Mouse (Mus musculus) left cerebral cortex, postnatal 10 days (tissue): ENCODE measurements at regions not wholly inside any gene's neighbourhood (a gene's known extent, or its start where the extent isn't known, plus 50 kb on each side); places are given as distances from the start of the nearest gene placed in this dataset.
A peak's percentile ranks its signal among the peaks of the same experiment; 100 is the strongest.

Experiments used
- DNase-seq, 2 experiments: peaks; one replicate each; pipeline ENCODE4 v3.0.0; 2021 to 2022; ENCODE audit warnings: low spot score in 2 of 2, mixed read lengths in 1 of 2; ENCODE audit errors: extremely low spot score in 1 of 2
- intact Hi-C: fragments of 180-260 bp; cut with DNase I; formaldehyde crosslinking; loops from one replicate; pipeline ENCODE4 v1.15.1; 2025

- DNase-seq: peak; percentile 56 to 78
- intact Hi-C loops: no loop called here
Measured at GRCm38 (mm10) chr14:114790946-114791830, 300.8 kb upstream of the Gpc5 start.

GRCm38 (mm10) chr14:114791831-114792224 is 300.2 kb upstream of the Gpc5 start:
- intact Hi-C loops: no loop called here

GRCm38 (mm10) chr14:114804643-114805042 is 287.4 kb upstream of the Gpc5 start:
- no peak for DNase-seq
- intact Hi-C loops: no loop called here

More at GRCm38 (mm10) chr14:114791831-114792224, 300.2 kb upstream of the Gpc5 start:
- DNase-seq: no peak

DNA sequence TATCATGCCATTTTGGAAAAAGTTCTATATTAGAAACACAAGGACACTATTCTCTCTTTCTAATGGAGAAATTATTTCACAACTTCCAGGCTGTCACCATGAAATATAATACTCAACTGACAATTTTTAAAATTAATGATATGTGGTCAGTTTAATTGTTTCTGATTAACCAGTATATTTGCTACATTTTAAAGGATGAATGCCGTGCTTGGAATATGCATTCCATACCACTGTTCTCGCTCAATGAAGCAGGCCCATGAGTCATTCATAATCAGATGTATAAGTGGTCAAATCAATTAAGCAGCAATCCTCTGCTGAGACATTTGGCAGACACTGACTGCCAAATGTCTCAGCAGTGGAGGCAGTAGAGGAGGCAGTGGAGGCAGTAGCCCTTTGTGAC is 283.4 kb upstream of the Gpc5 start:
- DNase-seq: no peak
- intact Hi-C loops: no loop called here

- DNase-seq: no peak
Measured at GRCm38 (mm10) chr14:114820677-114821076, 271.3 kb upstream of the Gpc5 start.

DNA sequence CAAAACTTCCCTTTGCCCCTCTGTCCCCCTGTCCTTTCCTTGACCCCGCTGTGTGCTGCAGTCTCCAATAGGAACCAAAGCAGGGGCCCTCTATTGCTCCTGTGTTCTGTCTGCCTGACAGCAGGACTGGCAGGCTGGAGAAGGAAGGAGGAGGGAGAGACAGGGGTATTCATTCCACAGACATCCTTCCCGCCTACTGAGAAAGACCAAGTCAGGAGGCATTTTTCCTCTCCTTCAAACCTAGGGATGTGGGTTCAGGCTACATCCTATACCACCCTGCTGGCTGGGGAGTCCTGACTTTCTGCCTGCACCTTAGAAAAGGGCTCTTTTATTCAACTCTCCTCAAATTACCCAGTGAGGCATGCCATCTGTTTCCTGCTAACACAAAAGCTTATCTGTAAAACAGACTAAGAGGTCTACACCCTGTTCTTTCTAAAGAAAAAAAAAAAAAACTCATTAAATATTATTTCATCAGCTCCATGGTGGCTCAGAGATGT is 270.9 kb upstream of the Gpc5 start:
- intact Hi-C loops: no loop called here
- DNase-seq: no peak

More at GRCm38 (mm10) chr14:114820677-114821076, 271.3 kb upstream of the Gpc5 start:
- intact Hi-C loops: no loop called here

DNA sequence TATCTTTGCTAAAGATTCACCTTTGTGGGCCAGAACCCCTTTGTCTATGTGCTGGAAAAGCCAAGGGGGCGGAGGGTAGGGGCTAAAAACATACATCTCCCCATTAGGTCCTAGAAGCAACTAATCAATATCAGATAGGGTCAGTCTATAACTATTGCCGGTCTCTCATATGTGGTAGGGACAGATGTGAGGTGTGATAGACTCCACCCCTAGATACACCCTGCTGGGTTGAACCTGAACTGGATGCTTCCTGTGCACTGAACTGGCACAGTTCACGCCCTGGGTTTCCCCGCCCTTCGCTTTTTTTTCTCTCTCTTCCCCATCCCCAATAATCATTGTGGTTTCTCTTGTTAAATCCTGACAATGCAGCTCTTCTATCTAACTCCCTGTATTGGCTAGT is 270.3 kb upstream of the Gpc5 start:
- no peak for DNase-seq
- intact Hi-C loops: no loop called here

- DNase-seq: no peak
- intact Hi-C loops: no loop called here
Measured at GRCm38 (mm10) chr14:114826662-114827321, 265.2 kb upstream of the Gpc5 start.

DNA sequence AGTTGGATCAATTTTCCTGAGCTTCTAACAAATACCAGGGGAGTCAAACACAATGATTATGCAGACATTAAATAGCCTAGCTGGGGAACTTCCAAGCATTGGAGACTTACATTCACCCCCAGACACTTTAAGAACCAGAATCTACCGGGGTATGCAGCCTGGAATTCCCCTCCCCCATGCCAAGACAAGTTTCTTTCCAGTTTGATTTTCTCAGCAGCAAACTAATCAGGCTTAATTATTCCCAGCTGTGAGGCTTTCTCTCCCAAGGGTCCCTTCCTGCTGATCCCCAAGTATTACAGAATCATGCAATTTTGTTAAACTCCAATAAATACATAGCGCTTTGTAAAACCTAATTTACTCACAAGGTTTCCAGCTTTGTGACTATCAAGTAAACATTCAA is 262.7 kb upstream of the Gpc5 start:
- DNase-seq: no peak
- intact Hi-C loops: no loop called here

- peak in 1 of 2 experiments; percentile 22 for DNase-seq
- intact Hi-C loops: no loop called here
Measured at GRCm38 (mm10) chr14:114832987-114833386, 259.0 kb upstream of the Gpc5 start.

DNA sequence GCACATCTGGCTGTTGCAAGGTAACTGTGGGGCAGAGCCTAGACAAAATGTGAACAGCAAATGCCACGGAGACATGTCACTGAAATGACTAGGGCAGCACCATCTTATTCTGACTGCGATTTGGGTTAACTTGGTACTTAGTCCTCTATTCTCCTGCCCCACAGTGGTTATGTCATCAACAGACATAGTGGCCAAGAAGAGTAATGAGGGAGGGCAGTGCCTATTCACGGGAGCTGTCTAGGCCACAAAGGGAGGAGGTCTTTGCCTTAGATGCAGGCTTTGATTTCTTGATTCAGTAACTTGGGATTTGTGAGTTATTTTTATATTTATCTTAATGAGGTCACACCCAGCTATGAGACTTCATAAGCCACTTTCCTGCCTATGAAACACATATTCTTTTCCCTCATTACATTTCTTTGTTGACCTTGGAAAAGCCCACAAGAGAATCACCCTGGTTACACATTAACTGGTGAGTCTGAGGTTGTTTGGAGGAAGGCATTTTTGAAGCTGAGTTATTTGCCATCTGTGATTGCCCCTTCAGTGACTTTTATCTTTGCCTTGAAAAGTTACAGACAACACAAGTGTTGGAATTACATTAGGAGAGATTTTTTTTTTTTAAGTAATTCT is 255.2 kb upstream of the Gpc5 start:
- no peak for DNase-seq
- intact Hi-C loops: no loop called here

GRCm38 (mm10) chr14:114837652-114838276 is 254.3 kb upstream of the Gpc5 start:
- no peak for DNase-seq
- intact Hi-C loops: no loop called here

DNA sequence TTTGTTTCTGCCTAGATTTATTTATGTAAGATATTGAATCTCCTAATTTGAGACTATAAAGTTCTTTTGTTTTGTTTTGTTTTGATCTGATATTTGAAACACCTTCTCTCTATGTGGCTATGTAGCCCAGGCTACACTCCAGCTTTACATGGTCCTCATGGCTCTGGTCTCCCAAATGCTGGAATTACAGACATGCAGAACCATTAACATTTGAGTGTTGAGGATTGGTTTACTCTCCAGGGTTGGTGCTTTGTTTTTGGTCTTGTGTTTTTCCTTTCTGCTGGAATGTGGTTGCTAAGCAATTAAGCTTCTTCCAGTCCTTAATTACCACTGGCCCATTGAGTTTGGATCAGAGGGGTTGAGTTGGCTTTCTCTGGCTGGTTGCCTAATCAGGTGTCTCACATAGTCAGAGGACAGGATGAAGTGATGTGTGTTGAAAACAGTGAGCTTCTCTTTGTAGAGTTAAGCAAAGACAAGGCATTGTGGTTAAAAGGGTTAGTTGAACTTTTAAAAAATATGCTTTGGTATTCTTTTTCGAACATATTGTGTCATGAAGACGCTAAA is 252.6 kb upstream of the Gpc5 start:
- intact Hi-C loops: no loop called here
- no peak for DNase-seq

DNA sequence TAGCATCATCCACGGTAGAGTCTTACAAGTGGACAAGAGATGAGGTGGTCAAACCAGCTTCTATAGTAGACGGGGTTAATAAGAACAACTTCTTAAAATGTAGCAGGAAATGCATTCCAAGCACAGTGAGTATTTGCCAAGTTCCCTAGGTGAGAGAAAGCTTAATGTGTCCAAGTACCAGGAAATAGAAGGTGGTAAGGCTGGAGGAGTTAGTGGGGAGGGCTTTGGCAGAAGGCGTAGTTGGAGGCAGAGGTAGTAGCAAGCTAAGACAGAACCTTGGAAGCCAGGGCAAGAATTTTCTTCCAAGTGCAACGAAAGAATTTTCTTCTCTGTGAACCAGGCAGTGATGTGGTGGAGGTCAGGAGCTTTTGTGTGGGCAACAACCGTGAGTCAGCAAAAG is 251.2 kb upstream of the Gpc5 start:
- intact Hi-C loops: no loop called here
- DNase-seq: no peak

- no peak for DNase-seq
- intact Hi-C loops: no loop called here
Measured at GRCm38 (mm10) chr14:114841552-114841951, 250.5 kb upstream of the Gpc5 start.

DNA sequence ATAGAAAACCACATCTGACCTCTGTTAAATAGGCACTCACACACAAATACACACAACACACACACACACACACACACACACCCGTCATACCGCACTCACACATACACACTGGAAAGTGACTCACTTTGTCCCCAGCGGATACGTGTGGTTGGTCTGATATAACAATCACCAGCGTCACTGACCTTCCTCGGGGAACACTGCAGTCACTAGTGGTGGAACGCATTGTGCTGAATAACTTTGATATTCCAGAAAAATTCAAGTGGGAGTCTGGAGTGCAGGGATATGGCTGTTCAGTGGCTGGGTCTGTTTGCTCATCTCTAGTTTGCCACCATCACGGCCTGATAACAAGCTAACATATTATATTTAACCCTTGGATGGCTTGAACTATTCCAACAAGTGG is 249.7 kb upstream of the Gpc5 start:
- no peak for DNase-seq
- intact Hi-C loops: no loop called here

DNA sequence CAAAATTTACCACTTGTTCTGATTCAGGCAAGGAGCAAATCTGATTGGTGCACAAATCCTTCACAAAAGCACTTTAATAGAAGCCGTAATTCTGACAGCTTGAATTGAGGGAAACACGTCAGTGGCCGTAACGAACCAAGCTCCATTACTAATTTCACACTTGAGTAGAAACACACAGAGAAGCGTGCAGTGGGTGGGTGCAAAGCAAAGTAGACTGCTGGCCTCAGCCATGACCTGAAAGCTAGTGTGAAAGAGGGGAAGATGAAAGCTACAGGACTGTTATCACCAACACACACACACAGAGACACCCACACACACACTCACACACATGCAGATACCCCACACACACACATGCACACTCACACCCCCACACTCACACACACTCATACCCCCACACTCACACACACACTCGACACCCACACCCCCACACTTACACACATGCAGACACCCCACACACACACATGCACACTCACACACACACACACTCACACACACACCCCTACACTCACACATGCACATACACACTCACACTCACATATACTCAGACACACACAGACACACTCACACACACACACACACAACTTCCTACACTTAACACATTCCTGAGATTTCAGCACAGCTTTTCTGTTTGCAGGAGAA is 248.8 kb upstream of the Gpc5 start:
- intact Hi-C loops: no loop called here
- no peak for DNase-seq

- DNase-seq: no peak
- intact Hi-C loops: loop anchor here (5.0 kb wide), 2 partner anchors 58 to 128 kb away; no protein-coding TSS in a partner anchor
Measured at GRCm38 (mm10) chr14:114854324-114855054, 237.5 kb upstream of the Gpc5 start.
